Mouse (Mus musculus) WW6 (cell line): ENCODE measurements around the gene Fam160a1.

ENCODE experiments used
- DNase-seq: peaks from one replicate; pipeline ENCODE4 v3.0.0-alpha.2; 2013; ENCODE audit warnings: low read depth, low spot score

Gene Fam160a1

DNA sequence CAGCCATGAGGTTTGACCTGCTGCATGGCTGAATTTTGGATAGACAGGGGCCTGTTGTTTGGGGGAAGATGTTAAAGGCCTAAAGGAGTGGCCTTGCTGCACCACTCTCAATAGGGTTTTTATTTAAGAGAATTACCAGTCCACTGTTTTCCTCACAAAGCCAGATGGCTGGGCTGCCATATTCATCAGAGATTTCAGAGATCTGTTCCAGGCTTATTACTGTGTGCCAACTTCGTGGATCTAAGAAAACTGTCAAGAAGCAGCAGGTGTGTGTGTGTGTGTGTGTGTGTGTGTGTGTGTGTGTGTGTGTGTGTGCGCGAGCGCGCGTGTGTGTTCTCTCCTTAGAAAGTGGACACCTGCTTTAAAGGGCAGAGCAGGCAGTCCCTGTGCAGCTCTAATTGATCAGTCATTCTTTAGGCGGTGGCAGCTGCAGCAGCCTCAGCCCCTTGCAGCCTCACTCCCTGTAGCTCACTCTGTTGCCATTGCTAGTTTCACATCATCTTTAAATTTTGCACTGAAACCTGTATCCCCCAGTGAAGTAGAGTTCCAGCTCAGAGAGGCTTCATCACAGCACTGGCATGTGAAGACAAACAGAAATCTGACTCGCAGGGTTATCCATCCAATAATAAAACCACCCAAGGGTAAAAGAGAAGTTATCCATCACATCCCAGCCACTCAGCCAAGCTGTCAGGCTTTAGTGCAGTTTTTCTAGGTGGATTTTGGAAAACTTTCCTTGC lies 182.5 kb downstream of the Fam160a1 start:
- no peak for DNase-seq

DNA sequence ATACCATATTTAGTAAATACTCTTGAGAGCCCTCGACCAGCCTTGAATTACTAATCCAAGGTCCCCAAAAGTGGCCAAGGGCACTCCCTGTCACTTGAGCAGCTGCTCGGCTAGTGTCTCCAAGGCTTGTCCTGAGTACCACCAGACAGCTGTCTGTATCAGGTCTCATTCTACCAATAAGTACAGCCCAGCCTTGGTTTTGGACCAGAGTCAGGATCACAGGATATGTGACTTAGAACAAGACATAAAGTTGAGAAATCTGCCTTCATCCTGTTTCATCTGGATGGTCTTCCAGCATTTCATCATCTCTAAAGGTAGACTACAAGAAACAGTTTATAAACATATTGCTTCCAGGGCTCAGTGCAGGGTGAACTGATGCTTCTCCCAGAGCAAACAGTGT lies 183.4 kb downstream of the Fam160a1 start:
- DNase-seq, result no peak

DNA sequence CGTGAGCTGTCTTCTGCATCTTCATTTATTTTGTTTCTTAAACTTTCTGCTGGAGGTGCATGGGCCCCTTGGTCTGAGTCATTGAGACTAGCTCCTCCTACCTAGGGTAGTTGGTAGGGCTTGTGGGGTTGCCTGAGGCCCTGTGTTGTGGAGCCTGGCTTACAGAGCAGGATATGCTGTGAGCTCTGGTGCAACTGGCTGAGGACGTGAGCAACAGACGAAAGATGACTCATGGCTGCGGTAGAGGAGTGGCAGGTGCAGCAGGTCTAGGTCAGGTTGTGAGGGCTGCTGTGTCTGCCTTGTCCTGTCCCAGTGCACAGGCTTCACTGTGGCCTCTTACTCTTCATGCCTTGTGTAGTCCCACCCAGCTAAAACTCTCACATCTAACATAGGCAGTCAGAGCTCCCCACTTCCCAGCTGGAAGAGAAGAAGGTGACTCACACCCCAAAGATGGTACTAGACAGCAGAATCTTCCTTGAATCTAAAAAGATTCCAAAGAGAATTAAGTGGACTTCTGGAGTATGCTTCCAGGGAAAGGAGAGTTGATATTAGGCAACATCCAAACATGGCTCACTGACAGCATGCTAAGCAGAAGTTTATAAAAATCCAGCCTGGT lies 187.1 kb downstream of the Fam160a1 start:
- no peak for DNase-seq

DNA sequence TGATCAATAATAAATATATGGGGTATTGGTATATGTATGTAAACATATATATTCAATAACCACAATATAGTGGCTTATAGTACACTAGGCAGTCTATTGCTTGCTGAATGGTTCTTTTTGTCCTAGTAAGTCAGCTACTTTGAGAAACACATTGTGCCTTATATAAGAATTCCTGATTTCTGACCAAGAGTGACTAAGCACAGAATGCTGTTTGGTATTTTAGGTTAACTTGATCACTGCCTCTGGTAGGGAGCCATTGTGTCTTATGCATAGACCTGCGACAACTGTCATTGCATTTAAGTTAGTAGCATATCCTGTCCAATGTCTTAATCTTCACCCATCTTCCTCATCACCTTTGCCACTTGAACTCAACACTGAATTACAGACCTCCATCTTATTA lies 197.3 kb downstream of the Fam160a1 start:
- no peak for DNase-seq

DNA sequence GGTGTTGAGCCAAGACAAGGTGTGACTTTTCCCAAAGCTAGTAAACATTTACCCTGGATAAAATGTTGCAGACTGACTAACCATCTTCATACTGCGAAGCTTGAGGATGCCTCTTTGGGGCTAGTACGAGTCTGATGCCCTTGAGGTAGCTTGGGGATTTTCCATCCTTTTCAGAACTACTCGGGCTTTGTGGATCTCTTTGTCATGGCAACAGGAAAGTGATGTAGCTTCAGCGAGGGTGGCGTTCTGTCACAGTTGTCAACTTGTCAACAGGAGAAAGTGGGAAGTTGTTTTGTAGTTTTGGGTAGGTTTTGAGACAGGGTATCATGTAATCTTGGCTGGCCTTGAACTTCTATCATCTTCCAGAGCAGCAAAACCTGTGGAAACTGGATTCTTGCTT lies 197.7 kb downstream of the Fam160a1 start:
- no peak for DNase-seq

DNA sequence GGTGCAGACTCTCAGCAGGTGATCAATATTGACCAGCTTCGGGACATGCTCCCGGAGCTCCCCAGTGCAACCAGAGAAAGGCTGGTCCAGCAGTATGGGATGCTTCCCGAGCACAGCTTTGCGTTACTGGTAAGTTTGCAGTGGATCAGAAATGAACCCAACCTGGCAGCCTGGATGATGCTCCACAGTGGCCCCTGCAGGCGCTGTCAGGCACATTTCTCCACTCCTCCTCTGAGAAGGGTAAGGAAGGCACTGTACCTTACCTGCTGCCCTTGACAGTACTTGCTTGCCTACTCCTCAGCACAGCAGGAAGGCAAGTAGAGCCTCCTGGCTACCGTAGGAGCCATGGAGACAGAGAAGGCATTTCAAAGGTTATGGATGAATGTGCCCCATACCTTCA lies 198.2 kb downstream of the Fam160a1 start:
- no peak for DNase-seq

DNA sequence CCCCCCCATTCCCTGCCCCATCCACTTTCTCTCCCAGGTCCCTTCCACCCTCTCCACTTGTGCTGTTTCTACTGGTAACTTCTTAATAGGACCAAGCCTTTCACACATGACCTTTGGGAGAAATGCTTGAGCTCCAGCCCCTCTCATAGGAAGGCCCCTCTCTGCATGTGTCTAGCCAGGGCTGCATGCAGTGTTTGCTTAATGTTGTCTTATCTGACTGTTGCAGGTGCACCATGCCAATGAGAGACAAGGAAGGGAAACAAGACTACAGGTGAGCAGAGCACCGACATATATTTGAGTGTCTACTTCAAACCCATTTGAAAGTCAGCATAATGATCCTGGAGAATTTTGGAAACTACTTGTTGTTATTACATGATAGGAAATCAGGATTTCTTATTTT lies 200.7 kb downstream of the Fam160a1 start:
- no peak for DNase-seq
